Mouse (Mus musculus) hindbrain, embryonic 12.5 days (tissue): ENCODE data around the gene Srpk3. TPM values are rescaled to one million over a fixed set of nuclear protein-coding genes. Genes with fewer than 3 reads are reported as not detected.
"Not testable (repeated sequence)": the region's sequence is repeated elsewhere in the genome, so short reads cannot be mapped to it uniquely, and the experiment has no call there.

Experiments used
- ATAC-seq: fragments of 200-750 bp; cut with Nextera tagmentation; 2 replicates; pipeline ENCODE4 v1.8.0; 2017; ENCODE audit warnings: moderate TSS enrichment; ENCODE audit not compliant: low FRiP score
- H3K27ac ChIP-seq: fragments of 300-500 bp; sonication (generic); 2 replicates; pipeline ENCODE4 v1.5.1; 2016; ENCODE audit warnings: mild to moderate bottlenecking
- H3K27me3 ChIP-seq: fragments of 300-500 bp; sonication (generic); 2 replicates; pipeline ENCODE4 v1.6.1; 2016; ENCODE audit warnings: mild to moderate bottlenecking
- H3K36me3 ChIP-seq: fragments of 300-500 bp; sonication (generic); 2 replicates; pipeline ENCODE4 v1.6.1; 2016; ENCODE audit warnings: mild to moderate bottlenecking
- H3K4me1 ChIP-seq: fragments of 300-500 bp; sonication (generic); 2 replicates; pipeline ENCODE4 v1.6.1; 2016
- H3K4me2 ChIP-seq: fragments of 300-500 bp; sonication (generic); replicated peaks from 2 replicates; pipeline ENCODE4 v1.6.1; 2016; ENCODE audit warnings: mild to moderate bottlenecking
- H3K4me3 ChIP-seq: fragments of 300-500 bp; sonication (generic); 2 replicates; pipeline ENCODE4 v1.5.1; 2016; ENCODE audit warnings: mild to moderate bottlenecking
- H3K9ac ChIP-seq: fragments of 300-500 bp; sonication (generic); 2 replicates; pipeline ENCODE4 v1.6.1; 2016; ENCODE audit warnings: mild to moderate bottlenecking, moderate library complexity
- H3K9me3 ChIP-seq: fragments of 300-500 bp; sonication (generic); replicated peaks from 2 replicates; pipeline ENCODE4 v1.6.1; 2016; ENCODE audit warnings: mild to moderate bottlenecking
- WGBS: fragments of 180-500 bp; shearing (Covaris S2); methylation state at CpG from one replicate; pipeline ENCODE4 v1.1.7; 2016; 5-methylcytosine and 5-hydroxymethylcytosine counted together
- polyA plus RNA-seq: library from polyadenylated mRNA; unstranded; fragments of >200 nt; fragmentation: Nextera tagmentation; extraction: Ambion mirVana; gene quantifications from 2 replicates; pipeline ENCODE4 v1.2.1, GENCODE M21; 2016

The Srpk3 gene
- 2.7 and 5.4 TPM in 2 replicates for polyA plus RNA-seq

DNA sequence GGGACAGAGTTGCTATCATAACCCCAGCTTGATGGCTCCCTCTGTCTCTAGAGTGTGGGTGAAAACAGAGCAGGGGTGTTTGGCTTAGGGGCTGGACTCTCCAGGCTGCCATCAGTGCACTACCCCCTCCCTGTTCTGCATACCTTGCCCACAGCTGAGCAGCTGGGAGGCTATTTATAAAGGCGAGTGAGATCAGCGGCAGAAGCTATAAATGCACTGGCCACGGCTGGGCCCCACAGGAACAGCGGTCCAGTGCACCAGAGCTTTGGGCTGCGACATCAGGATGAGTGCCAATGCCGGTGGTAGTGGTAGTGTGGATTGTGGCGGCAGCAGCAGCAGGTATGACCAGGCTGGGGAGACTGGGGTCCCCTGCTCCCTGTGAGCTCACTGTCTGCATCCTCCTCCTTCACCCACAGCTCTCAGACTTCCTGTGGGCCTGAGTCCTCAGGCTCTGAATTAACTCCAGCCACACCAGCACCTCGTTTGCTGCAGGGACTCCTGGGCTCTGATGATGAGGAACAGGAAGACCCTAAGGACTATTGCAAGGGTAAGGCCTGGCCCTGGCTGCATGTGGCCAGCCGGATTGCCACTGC lies at the start of gene Srpk3:
Gene Srpk3, plus strand, starts transcription at position 238 of the 593 bp plus-strand sequence.
- Histone ChIP-seq H3K36me3 (peaks cover 15% of the 10 kb centered on the region), H3K9ac (no peak within 1 kb of the TSS), H3K4me3 (no peak within 1 kb of the TSS), H3K4me1 (peaks cover 4% of the 10 kb centered on the region; the same call in 1 of the 2 replicates), H3K9me3 (no peaks in the 10 kb centered on the region), H3K27me3 (no peaks in the 10 kb centered on the region), H3K4me2 (no peak within 1 kb of the TSS), H3K27ac (no peak within 1 kb of the TSS)
- peak; percentile 48; the same call in 1 of the 2 replicates for ATAC-seq
- WGBS = 59% methylated on average over 9 of the region's 9 CpGs

DNA sequence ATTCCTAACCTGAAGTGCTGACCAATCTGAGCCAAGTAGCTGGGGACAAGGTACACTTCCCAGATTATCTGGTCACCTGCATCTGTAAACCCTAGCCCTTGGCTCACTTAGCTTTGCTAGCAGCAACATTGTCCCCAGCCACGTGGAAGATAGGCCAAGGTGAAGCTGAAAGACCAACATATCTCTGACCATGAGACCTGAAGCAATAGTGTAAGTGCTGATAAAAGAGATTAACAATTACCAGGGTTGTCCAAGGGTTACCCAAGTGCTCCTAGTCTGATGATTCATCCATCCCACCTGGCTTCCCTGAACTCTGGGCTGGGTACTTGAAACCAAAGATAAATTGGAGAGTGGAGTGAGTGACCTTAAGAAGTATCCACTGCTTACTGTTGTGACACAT lies 43.3 kb upstream of the Srpk3 start:
- peaks cover 7% of the 10 kb centered on the region; the same call in 1 of the 2 replicates for H3K36me3 ChIP-seq

DNA sequence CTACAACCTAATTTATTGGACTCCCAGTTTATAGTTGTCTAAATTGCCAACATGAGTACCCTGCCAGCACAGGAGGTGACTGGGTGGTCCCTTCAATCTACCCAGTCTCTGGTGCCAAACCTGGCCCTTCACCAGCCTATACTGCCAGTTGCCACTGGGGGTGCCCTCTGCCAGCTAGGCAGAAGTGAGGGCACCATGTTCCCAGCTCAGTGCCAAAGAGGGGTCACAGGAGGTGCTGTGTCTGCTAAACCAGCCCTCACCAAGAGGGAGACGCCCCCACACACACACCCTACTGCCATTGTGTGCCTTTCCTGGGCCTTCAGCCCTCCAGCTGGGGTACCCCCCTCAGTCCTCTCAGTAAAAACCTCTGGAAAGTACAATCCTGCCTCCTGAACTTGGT lies 36.0 kb upstream of the Srpk3 start:
- no peak for ATAC-seq

More for the DNA sequence above, 43.3 kb upstream of the Srpk3 start:
- WGBS = 50% methylated on average over 1 of the region's 1 CpGs
- Histone ChIP-seq H3K9me3 (no peaks in the 10 kb centered on the region), H3K9ac (no peak overlapping the region), H3K27ac (no peak overlapping the region), H3K27me3 (no peaks in the 10 kb centered on the region), H3K4me3 (no peak overlapping the region), H3K4me1 (no peaks in the 10 kb centered on the region), H3K4me2 (no peak overlapping the region)
- ATAC-seq = no peak

DNA sequence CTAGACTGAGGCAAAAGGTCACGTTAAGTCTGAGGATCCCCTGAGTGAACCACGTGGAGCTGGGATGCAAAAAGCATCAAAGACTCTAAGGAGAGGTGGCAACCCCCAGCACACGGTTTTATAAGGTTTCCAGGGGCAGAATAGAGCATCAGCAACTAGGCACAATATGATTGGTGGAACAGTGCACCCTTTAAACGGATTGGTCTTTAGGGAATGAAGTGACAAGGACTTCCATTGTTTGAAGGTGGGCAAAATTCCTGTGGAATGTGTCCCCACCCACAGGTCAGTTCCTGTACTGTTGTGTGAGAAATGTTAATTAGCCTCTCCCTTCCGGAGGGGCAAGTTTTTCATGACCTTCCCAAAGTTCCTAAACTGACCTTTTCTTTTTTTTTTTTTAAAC lies 35.1 kb upstream of the Srpk3 start:
- Histone ChIP-seq H3K9me3 (no peaks in the 10 kb centered on the region), H3K27ac (no peak overlapping the region), H3K4me1 (no peaks in the 10 kb centered on the region), H3K36me3 (no peaks in the 10 kb centered on the region), H3K9ac (no peak overlapping the region), H3K27me3 (no peaks in the 10 kb centered on the region), H3K4me2 (no peak overlapping the region), H3K4me3 (no peak overlapping the region)
- WGBS = 73% methylated on average over 5 of the region's 5 CpGs
- no peak for ATAC-seq

More for the DNA sequence above, 36.0 kb upstream of the Srpk3 start:
- H3K9ac ChIP-seq = no peak overlapping the region
- H3K27ac ChIP-seq = no peak overlapping the region
- H3K4me3 ChIP-seq = no peak overlapping the region
- no peaks in the 10 kb centered on the region for H3K36me3 ChIP-seq
- H3K4me1 ChIP-seq = no peaks in the 10 kb centered on the region
- WGBS = 33% methylated on average over 1 of the region's 1 CpGs
- no peak overlapping the region for H3K4me2 ChIP-seq
- H3K27me3 ChIP-seq = no peaks in the 10 kb centered on the region
- H3K9me3 ChIP-seq = no peaks in the 10 kb centered on the region

DNA sequence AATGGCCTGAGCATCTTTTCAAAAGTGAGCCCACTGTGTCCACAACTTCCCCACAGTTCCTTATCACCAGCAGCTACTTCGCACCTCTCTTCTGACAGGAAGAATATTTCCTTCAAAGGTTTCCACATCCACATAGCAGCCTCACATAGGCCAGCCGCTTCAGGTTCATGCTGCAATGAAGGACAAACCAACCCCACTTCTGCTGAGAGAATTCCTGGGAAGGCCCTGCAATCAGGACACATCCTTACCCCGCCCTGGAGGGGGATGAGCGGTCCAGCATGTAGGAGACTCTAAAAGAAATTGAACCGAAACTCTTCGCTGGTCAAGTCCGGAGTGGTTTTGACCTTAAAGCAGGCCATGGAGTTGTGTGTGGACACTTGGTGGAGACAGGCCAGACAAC lies 34.4 kb upstream of the Srpk3 start:
- H3K4me2 ChIP-seq, ATAC-seq, H3K9ac ChIP-seq, H3K4me1 ChIP-seq, H3K27me3 ChIP-seq, H3K27ac ChIP-seq, H3K9me3 ChIP-seq, H3K36me3 ChIP-seq, H3K4me3 ChIP-seq: not testable (repeated sequence)
- 90% methylated on average over 7 of the region's 7 CpGs for WGBS

DNA sequence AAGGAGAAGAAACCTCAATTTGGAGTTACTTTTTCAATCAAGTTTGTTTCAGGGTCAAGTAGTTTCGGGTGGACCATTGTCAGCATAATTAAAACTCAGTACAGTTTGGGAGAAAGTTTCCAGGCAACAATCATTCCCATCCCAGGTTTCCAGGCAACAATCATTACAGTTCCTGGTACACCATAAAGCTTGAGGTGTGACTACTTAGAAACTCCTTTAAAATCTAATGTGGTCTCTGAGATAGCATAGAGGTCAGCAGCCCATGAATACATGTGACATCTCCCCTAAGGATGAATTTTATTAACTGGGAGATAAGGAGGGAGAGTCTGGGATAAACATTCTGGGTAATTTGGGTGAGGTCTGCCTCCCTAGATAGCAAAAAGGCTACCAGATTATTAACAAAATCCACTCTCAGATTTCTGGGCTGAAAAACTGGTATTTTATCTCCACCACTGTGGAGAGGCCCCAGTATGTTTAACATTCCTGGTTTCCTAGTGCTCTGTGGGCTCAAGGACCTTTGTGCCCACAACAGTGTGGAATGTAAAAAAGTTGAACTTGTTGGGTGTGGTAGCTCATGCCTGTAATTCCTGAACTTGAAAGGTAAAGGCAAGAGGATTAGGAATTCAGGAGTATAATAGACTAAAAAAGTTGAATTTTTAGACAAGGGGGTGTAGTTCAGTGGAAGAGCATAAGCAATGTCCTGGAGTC lies 29.3 kb upstream of the Srpk3 start:
- no peak overlapping the region for H3K9ac ChIP-seq
- no peak for ATAC-seq
- H3K4me3 ChIP-seq = no peak overlapping the region
- no peaks in the 10 kb centered on the region for H3K4me1 ChIP-seq
- H3K36me3 ChIP-seq = no peaks in the 10 kb centered on the region
- WGBS = 90% methylated on average over 1 of the region's 1 CpGs
- no peaks in the 10 kb centered on the region for H3K27me3 ChIP-seq
- no peak overlapping the region for H3K27ac ChIP-seq
- no peak overlapping the region for H3K4me2 ChIP-seq
- no peaks in the 10 kb centered on the region for H3K9me3 ChIP-seq

DNA sequence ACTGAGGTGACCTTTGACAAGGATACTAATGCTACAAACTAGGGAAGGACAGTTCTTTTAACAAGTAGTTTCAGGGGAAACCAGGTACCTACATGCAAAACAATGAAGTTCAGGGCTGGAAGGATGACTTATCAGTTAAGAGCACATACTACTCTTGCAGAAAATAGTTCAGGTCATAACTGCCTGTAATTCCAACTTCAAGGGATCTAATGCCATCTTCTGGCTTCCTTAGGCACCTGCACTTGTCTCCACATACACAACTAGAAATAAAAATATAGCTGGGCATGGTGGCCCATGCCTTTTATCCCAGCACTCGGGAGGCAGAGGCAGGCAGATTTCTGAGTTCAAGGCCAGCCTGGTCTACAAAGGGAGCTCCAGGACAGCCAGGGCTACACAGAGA lies 25.2 kb upstream of the Srpk3 start:
- Histone ChIP-seq H3K27ac (no peak overlapping the region), H3K4me2 (no peak overlapping the region), H3K9ac (no peak overlapping the region), H3K9me3 (no peaks in the 10 kb centered on the region), H3K4me3 (no peak overlapping the region), H3K27me3 (no peaks in the 10 kb centered on the region), H3K4me1 (no peaks in the 10 kb centered on the region), H3K36me3 (no peaks in the 10 kb centered on the region)
- 79% methylated on average over 1 of the region's 1 CpGs for WGBS
- ATAC-seq = no peak

DNA sequence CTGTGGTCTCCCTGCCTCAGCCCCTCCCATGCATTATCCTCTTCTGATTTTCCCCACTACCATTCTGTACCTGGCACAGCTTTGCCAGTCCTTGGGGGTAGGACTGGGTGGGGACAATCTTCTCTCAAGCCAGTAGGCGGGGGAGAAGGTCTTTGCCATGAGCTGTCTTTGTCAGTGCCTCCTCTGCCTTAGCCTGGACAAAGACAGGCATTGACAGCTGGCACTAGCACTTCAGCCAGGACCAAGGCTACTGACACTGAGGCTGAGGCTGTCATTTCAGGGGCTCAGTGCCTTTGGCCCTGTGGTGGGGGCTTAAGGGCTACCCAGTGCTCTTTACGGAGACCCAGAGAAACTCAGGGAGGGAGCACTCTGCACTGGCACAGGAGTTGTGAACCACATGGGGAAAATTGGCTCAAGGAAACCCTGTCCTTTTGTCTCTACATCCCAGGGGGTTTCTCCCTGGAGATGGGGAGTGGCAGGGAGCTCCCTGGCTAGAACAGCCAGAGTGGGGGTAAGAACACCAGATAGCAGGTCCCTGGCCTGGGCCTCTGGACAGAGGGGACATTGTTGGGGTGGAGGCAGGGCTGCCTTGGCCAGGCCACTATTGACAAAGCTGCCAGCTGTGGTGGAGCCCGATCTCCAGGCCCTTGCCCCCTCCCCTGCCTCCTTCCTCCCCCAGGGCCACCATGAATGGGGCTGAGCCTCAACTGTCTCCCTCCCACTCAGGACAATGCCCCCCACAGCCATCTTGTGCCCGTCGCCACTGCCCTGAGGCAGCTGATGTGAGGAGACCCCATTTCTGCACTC lies 17.7 kb upstream of the Srpk3 start, which contains the start of gene Plxnb3:
Gene Plxnb3, plus strand, starts transcription at position 757 of the 807 bp plus-strand sequence.
- Histone ChIP-seq H3K27ac (no peak within 1 kb of the TSS), H3K9ac (no peak within 1 kb of the TSS), H3K4me3 (no peak within 1 kb of the TSS), H3K9me3 (no peaks in the 10 kb centered on the region), H3K4me2 (no peak within 1 kb of the TSS), H3K36me3 (no peaks in the 10 kb centered on the region), H3K27me3 (no peaks in the 10 kb centered on the region), H3K4me1 (no peaks in the 10 kb centered on the region)
- ATAC-seq = no peak
- WGBS = 65% methylated on average over 5 of the region's 5 CpGs

DNA sequence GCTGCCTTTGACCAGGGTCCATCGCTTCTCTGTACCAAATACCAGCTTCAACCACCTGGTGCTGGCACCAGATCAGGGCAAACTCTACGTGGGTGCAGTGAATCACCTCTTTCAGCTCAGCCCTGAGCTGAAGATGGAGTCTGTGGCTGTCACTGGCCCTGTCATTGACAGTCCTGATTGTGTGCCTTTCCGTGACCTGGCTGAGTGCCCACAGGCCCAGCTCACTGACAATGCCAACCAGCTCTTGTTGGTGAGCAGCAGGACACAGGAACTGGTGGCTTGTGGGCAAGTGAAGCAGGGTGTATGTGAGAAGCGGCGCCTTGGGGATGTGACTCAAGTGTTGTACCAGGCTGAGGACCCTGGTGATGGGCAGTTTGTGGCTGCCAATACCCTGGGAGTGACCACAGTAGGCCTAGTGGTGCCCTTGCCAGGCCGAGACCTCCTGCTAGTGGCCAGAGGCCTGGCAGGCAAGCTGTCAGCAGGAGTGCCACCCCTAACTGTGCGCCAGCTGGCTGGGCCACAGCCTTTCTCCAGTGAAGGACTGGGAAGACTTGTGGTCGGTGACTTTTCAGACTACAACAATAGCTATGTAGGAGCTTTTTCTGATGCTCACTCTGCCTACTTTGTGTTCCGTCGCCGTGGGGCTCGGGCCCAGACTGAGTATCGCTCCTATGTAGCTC lies 15.5 kb upstream of the Srpk3 start:
- Histone ChIP-seq H3K4me1 (no peaks in the 10 kb centered on the region), H3K4me3 (no peak overlapping the region), H3K4me2 (no peak overlapping the region), H3K36me3 (no peaks in the 10 kb centered on the region), H3K27me3 (no peaks in the 10 kb centered on the region), H3K9me3 (no peaks in the 10 kb centered on the region), H3K9ac (no peak overlapping the region), H3K27ac (no peak overlapping the region)
- no peak for ATAC-seq
- 83% methylated on average over 13 of the region's 13 CpGs for WGBS

DNA sequence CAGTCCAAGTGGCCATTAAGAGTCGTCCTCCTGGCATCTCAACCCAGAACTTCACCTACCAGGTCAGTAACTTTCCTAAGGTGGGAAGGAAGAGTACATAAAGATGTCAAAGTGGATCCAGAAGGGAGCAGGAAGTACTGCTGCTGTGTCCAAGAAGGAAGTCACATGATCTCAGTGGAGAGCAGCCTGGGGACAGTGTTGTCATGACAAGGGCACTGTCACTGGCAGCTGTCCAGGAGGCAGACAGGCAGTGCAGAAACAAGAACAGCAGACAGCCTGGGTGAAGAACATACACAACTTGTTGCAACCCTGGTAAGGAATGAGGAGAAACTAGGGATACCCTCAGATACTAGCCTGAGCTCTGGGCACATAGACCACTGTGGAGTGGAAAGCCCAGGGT lies 8.9 kb upstream of the Srpk3 start:
- 75% methylated on average over 1 of the region's 1 CpGs for WGBS
- no peak for ATAC-seq

DNA sequence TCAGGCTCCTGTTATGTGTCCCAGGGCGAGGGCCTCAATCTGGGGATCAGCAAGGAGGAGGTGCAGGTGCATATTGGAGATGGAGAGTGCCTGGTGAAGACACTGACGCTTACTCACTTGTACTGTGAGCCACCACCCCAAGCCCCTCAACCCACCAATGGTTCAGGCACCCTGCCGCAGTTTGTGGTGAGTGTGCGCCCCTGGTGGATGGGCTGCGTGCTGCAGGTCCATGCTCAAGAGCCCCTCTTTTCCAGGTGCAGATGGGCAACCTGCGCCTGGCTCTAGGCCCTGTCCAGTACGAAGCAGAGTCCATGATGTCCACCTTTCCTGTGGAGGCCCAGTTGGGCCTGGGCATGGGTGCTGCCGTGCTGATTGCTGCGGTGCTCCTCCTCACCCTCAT lies 6.9 kb upstream of the Srpk3 start:
- H3K27ac ChIP-seq = no peak overlapping the region
- no peaks in the 10 kb centered on the region for H3K9me3 ChIP-seq
- 76% methylated on average over 9 of the region's 9 CpGs for WGBS
- no peak for ATAC-seq
- no peaks in the 10 kb centered on the region for H3K27me3 ChIP-seq
- no peak overlapping the region for H3K4me2 ChIP-seq
- H3K36me3 ChIP-seq = no peaks in the 10 kb centered on the region
- H3K9ac ChIP-seq = no peak overlapping the region
- no peak overlapping the region for H3K4me3 ChIP-seq
- no peaks in the 10 kb centered on the region for H3K4me1 ChIP-seq

More for the DNA sequence above, 8.9 kb upstream of the Srpk3 start:
- Histone ChIP-seq H3K36me3 (no peaks in the 10 kb centered on the region), H3K9me3 (no peaks in the 10 kb centered on the region), H3K4me3 (no peak overlapping the region), H3K4me2 (no peak overlapping the region), H3K4me1 (no peaks in the 10 kb centered on the region), H3K9ac (no peak overlapping the region), H3K27ac (no peak overlapping the region), H3K27me3 (no peaks in the 10 kb centered on the region)
